Mouse (Mus musculus) myocyte (in vitro differentiated cells): Measurements from ENCODE around the gene Plcg1.

Experiments used
- CEBPB ChIP-seq: IDR thresholded peaks from 2 replicates; pipeline ENCODE4 v1.6.1; 2011; ENCODE audit warnings: mild to moderate bottlenecking, moderate library complexity; ENCODE audit not compliant: poor library complexity, insufficient read depth, severe bottlenecking
- MYOD1 ChIP-seq, 3 experiments: IDR thresholded peaks; one replicate each; pipeline ENCODE4 v1.6.1; 2011; ENCODE audit warnings: control low read depth in 2 of 3, low read depth in 2 of 3, mild to moderate bottlenecking in 2 of 3, moderate library complexity in 1 of 3; ENCODE audit not compliant: insufficient read length in 2 of 3, control insufficient read depth in 1 of 3
- POLR2A ChIP-seq: IDR thresholded peaks from one replicate; pipeline ENCODE4 v1.6.1; 2011; ENCODE audit warnings: low read depth, mild to moderate bottlenecking, control low read depth, moderate library complexity; ENCODE audit not compliant: insufficient read length
- POLR2AphosphoS2 ChIP-seq: IDR thresholded peaks from one replicate; pipeline ENCODE4 v1.6.1; 2011; ENCODE audit warnings: low read depth, control low read depth; ENCODE audit not compliant: insufficient read length
- USF1 ChIP-seq: IDR thresholded peaks from one replicate; pipeline ENCODE4 v1.6.1; 2011; ENCODE audit warnings: low read depth, mild to moderate bottlenecking, control low read depth, moderate library complexity

GRCm38 (mm10) chr2:160802326-160802725, 71.2 kb downstream of the Plcg1 start:
- no peak for TF ChIP-seq POLR2A
- TF ChIP-seq USF1 = no peak
- no peak for TF ChIP-seq POLR2AphosphoS2
- no peak for TF ChIP-seq CEBPB
- no peak for TF ChIP-seq MYOD1 (IDR thresholded peaks at IDR 0.05; ENCODE audit: control insufficient read depth in 1 of 3, insufficient read length in 2 of 3, low read depth in 2 of 3)
